Mouse (Mus musculus) left cerebral cortex, postnatal 25 days (tissue): Measurements from ENCODE around the gene Lrrc10. TPM values are rescaled to one million over a fixed set of nuclear protein-coding genes. Genes with fewer than 3 reads are reported as not detected.
"Not testable (repeated sequence)": the region's sequence is repeated elsewhere in the genome, so short reads cannot be mapped to it uniquely, and the experiment has no call there.

ENCODE experiments used
- DNase-seq, 2 experiments: peaks; one replicate each; pipeline ENCODE4 v3.0.0; 2022; ENCODE audit warnings: low spot score in 2 of 2, mixed read lengths in 1 of 2
- intact Hi-C: fragments of 180-260 bp; cut with DNase I; formaldehyde crosslinking; loops from one replicate; pipeline ENCODE4 v1.15.1; 2025
- total RNA-seq, 2 experiments: library from RNA; stranded (reverse); gene quantifications; 2 replicates each; pipeline ENCODE4 v1.2.3; 2021

Lrrc10 gene
- total RNA-seq, 2 experiments from 2014 or later: not detected

GRCm38 (mm10) chr10:117033785-117034184 is 11.4 kb upstream of the Lrrc10 start:
- intact Hi-C loops: loop anchor here (5.0 kb wide), 1 partner anchor 86 kb away; no protein-coding TSS in a partner anchor
- peak; percentile 78 to 87 for DNase-seq

GRCm38 (mm10) chr10:117040355-117040754 is 4.8 kb upstream of the Lrrc10 start:
- intact Hi-C loops: no loop called here
- no peak for DNase-seq

DNA sequence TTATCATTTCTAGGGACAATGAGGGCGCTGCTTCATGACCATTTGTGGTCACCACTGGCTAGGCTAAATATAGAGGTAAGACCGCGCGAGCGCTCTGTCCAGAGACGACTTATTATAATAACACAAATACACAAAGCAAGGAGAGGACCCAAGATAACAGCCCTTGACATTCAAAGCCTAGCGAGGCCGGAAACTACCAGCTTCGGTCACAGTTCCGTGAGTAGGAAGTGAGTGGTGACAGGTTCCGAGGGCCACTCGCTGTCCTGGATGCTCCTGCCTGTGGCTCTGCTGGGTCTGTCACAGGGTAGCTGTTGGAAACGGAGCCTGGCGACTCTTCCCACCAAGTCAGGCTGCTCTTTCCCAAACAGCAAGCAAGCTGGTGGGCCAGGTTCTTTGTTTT is 2.8 kb upstream of the Lrrc10 start:
- intact Hi-C loops: no loop called here
- no peak for DNase-seq

GRCm38 (mm10) chr10:117043497-117044166 is 1.5 kb upstream of the Lrrc10 start:
- intact Hi-C loops: not testable (repeated sequence)

GRCm38 (mm10) chr10:117049253-117049652 is 4.1 kb downstream of the Lrrc10 start:
- intact Hi-C loops: no loop called here
- no peak for DNase-seq

More at GRCm38 (mm10) chr10:117043497-117044166, 1.5 kb upstream of the Lrrc10 start:
- not testable (repeated sequence) for DNase-seq

DNA sequence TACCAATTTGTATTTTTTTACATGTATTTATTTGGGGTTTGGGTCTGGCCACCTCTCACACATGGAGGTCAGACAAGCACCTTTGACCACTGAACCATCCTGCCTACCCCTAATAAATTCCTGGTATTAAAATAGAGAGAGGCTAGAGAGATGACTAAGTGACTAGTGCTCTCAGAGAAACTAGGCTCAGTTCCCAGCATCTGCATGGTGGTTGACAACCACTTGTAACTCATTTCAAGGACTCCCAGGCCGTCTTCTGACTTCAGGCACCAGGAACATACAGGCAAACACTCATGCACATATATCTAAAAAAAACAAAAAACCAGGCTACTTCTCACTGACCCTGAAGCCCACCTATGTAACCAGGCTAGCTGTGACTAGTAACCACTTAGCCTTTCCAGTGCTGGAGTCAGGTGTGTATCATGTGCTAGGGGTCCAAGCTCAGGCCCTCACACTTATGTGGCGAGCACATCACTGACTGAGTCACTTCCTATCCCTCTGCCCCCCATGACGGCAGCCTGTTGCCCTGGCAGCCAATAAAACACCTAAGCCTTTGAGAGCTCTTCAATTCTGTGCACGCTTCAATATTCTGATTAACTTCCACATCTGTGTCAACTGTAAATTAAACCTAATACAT is 4.9 kb downstream of the Lrrc10 start:
- intact Hi-C loops: no loop called here

GRCm38 (mm10) chr10:117055668-117056067 is 10.5 kb downstream of the Lrrc10 start:
- intact Hi-C loops: no loop called here
- DNase-seq: no peak

More for the DNA sequence above, 4.9 kb downstream of the Lrrc10 start:
- no peak for DNase-seq

DNA sequence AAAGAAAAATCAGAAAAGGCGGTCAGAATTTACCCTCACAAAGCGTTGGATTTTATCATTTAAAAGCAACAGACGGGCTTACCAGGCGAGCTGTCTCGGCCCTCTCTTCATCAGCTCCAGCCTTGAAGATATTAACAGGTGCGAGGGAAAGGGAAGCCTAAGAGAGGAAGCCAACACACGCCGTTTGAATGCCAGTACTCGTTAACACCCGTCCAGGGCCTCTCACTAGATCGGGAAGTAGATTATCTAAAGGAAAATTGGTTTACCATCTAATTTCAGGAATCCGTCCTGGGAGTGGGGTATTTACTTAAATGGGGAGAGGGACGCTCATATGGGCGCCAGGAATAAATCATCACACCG is 17.7 kb downstream of the Lrrc10 start:
- intact Hi-C loops: loop anchor here (5.0 kb wide), 2 partner anchors 84 to 149 kb away; partner anchors contain the start of gene Frs2
- no peak for DNase-seq

GRCm38 (mm10) chr10:117063254-117064021 is 18.3 kb downstream of the Lrrc10 start, which contains the start of gene Cct2:
TSS of gene Cct2 (minus strand) at chr10:117063814.
- DNase-seq: peak; percentile 88 to 93
- intact Hi-C loops: loop anchor here (5.0 kb wide), 2 partner anchors 84 to 149 kb away; partner anchors contain the start of gene Frs2

- no peak for DNase-seq
- intact Hi-C loops: loop anchor here (5.0 kb wide), 2 partner anchors 83 to 148 kb away; partner anchors contain the start of gene Frs2
Measured at GRCm38 (mm10) chr10:117064076-117064475, 18.9 kb downstream of the Lrrc10 start.

DNA sequence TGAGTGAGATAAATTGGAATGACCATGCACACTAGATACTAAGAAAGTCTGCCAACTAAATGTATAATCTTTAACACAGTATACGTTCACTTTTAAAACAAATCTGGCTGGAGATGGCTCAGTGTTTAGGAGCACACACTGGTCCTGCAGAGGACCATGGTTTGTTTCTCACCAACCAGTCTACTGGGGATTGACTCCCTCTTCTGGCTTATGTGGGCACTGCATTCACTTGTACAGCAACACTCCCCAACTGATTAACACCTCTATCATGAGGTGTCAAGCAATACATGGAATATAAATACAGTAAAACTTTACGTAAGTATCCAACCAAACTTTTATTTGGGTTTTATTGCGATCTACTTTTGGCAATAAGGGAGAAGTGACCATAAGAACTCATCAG is 24.0 kb downstream of the Lrrc10 start:
- intact Hi-C loops: no loop called here
- no peak for DNase-seq

- intact Hi-C loops: no loop called here
- no peak for DNase-seq
Measured at GRCm38 (mm10) chr10:117072191-117072888, 27.2 kb downstream of the Lrrc10 start.

GRCm38 (mm10) chr10:117073176-117073575 is 28.0 kb downstream of the Lrrc10 start:
- no peak for DNase-seq
- intact Hi-C loops: no loop called here

GRCm38 (mm10) chr10:117078284-117078683 is 33.1 kb downstream of the Lrrc10 start:
- DNase-seq: no peak
- intact Hi-C loops: no loop called here

DNA sequence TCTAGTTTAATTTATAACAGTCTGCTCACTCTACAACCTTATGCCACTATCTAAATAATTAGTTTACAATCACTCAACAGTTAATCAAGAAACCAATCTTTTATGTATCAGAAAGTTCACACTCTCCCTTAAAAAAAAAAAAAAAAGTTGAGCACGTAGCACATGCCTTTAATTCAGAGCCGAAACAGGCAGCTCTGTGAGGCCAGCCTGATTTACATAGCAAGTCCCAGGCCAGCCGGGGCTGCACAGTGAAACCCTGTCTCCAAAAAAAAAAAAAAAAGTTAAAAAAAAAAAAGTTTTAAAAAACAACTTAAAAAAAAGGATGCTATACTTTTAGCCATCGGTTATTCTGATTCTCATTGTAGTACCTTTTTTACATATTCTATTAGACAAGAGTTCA is 36.2 kb downstream of the Lrrc10 start:
- intact Hi-C loops: loop anchor here (5.0 kb wide), 1 partner anchor 126 kb away; no protein-coding TSS in a partner anchor
- no peak for DNase-seq

DNA sequence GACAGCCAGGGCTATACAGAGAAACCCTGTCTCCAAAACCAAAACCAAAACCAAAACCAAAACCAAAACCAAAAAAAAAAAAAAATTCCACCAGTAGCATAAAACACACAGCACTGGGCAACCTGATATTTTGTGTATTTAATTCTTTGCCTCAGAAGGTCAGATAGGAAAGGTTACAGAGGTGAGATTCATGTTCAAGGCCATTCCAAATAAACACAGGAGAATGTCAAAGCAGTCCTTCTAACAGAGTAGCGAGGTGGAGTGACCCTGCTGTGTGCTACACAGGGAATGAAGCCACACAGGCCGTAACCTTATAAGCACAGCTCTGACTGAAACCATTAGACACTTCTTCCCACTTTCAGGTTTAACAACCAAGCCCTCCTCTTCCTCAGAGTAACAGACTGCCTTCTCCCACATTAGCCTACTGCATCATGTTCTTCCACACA is 36.8 kb downstream of the Lrrc10 start:
- DNase-seq: no peak
- intact Hi-C loops: loop anchor here (5.0 kb wide), 1 partner anchor 125 kb away; no protein-coding TSS in a partner anchor

GRCm38 (mm10) chr10:117089628-117090027 is 44.5 kb downstream of the Lrrc10 start:
- intact Hi-C loops: loop anchor here (5.0 kb wide), 1 partner anchor 58 kb away; the partner anchor contains the start of gene Frs2
- no peak for DNase-seq

DNA sequence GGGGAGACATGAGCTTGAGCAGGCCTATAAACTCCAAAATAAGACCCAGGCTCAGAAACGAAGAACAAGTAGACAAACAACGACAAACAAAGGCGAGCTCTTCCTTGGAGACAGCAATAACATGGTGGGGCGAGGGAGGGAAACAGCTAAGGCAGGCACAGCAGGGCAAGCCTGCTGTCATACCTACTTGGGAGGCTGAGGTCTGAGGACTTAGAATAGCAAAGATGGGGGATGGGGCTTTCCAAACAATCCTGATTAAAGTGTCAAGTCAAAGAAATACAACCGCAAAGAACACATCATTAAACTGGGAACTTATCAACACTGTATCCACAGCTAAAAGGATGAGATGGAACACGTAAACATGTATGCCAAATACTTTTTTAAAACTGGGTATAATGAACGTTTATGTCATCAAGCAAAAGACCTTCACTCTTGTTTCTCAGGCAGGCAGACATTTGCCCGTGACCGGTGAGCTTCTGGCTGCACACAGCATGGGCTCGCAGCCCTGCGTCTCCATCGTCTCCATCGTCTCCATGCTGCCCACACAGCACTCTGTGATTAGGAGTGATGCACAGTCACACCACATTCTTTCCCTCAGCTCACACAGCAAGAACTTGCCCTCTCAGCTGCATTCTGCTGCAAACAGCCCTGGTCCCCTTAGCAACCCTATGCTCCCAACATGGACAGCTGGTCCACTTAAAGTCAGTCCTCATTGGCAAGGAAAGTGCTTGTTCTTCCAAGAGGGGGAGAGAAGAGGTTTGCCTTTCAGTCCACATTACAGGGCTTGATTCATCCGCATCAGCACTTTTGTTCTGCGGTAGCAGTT is 49.6 kb downstream of the Lrrc10 start:
- intact Hi-C loops: loop anchor here (5.0 kb wide), 1 partner anchor 53 kb away; the partner anchor contains the start of gene Frs2

More for the DNA sequence above, 49.6 kb downstream of the Lrrc10 start:
- DNase-seq: peak in 1 of 2 experiments; percentile 43
